Mouse (Mus musculus) midbrain, embryonic 13.5 days (tissue): ENCODE measurements around the gene Adgrl3. TPM values are rescaled to one million over a fixed set of nuclear protein-coding genes. Genes with fewer than 3 reads are reported as not detected.

ENCODE experiments used
- ATAC-seq: fragments of 200-750 bp; cut with Nextera tagmentation; 2 replicates; pipeline ENCODE4 v1.8.0; 2017; ENCODE audit warnings: mild to moderate bottlenecking, moderate TSS enrichment, moderate library complexity
- H3K27ac ChIP-seq: fragments of 300-500 bp; sonication (generic); 2 replicates; pipeline ENCODE4 v1.5.1; 2015; ENCODE audit warnings: inconsistent platforms, mild to moderate bottlenecking, moderate library complexity
- H3K27me3 ChIP-seq: fragments of 300-500 bp; sonication (generic); 2 replicates; pipeline ENCODE4 v1.6.1; 2015; ENCODE audit warnings: mild to moderate bottlenecking, inconsistent platforms
- H3K36me3 ChIP-seq: fragments of 300-500 bp; sonication (generic); 2 replicates; pipeline ENCODE4 v1.6.1; 2015; ENCODE audit warnings: mild to moderate bottlenecking, inconsistent platforms
- H3K4me1 ChIP-seq: fragments of 300-500 bp; sonication (generic); replicated peaks from 2 replicates; pipeline ENCODE4 v1.6.1; 2015; ENCODE audit warnings: inconsistent platforms
- H3K4me2 ChIP-seq: fragments of 300-500 bp; sonication (generic); replicated peaks from 2 replicates; pipeline ENCODE4 v1.6.1; 2015; ENCODE audit warnings: moderate library complexity, mild to moderate bottlenecking, inconsistent platforms
- H3K4me3 ChIP-seq: fragments of 300-500 bp; sonication (generic); replicated peaks from 2 replicates; pipeline ENCODE4 v1.5.1; 2015; ENCODE audit warnings: mild to moderate bottlenecking, inconsistent platforms
- H3K9ac ChIP-seq: fragments of 300-500 bp; sonication (generic); replicated peaks from 2 replicates; pipeline ENCODE4 v1.6.1; 2015; ENCODE audit warnings: mild to moderate bottlenecking, inconsistent platforms
- H3K9me3 ChIP-seq: fragments of 300-500 bp; sonication (generic); 2 replicates; pipeline ENCODE4 v1.6.1; 2016; ENCODE audit warnings: mild to moderate bottlenecking, inconsistent platforms
- WGBS: fragments of 180-500 bp; shearing (Covaris S2); methylation state at CpG from one replicate; pipeline ENCODE4 v1.1.7; 2015; 5-methylcytosine and 5-hydroxymethylcytosine counted together
- polyA plus RNA-seq: library from polyadenylated mRNA; unstranded; fragments of >200 nt; fragmentation: Nextera tagmentation; extraction: Ambion mirVana; gene quantifications from 2 replicates; pipeline ENCODE4 v1.2.1, GENCODE M21; 2015

Adgrl3 gene
- polyA plus RNA-seq, 1 experiment from 2014 or later, result 58.5 TPM

DNA sequence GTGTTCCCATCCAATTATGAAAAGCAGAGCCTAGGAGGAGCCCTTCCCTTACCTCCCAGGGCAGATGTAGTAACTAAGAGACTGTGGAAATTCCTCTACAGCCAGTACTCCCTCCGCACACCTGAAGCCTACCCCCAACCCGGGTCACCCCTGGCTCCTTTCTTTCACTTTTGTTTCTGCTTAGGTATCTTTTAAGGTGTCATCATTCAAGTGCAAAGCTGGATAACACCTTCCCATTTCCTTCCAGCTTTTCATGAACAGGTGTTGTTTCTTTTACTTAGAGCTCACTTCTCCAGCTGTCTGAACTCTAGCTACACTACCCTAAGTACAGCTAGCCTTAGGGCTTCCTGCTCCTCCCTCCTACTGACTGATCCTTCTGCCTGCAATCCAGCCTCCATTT is 634.0 kb downstream of the Adgrl3 start:
- ATAC-seq, result no peak
- H3K4me3 ChIP-seq, result no peak overlapping the region
- no peak overlapping the region for H3K4me2 ChIP-seq
- no peaks in the 10 kb centered on the region for H3K9me3 ChIP-seq
- H3K9ac ChIP-seq, result no peak overlapping the region
- H3K27me3 ChIP-seq, result no peaks in the 10 kb centered on the region
- no peak overlapping the region for H3K27ac ChIP-seq
- peaks cover 11% of the 10 kb centered on the region for H3K4me1 ChIP-seq
- H3K36me3 ChIP-seq, result no peaks in the 10 kb centered on the region
- 64% methylated on average over 2 of the region's 2 CpGs for WGBS

- Histone ChIP-seq H3K36me3 (peaks cover 2% of the 10 kb centered on the region; the same call in 1 of the 2 replicates), H3K4me3 (no peak overlapping the region), H3K4me1 (peaks cover 9% of the 10 kb centered on the region), H3K9me3 (no peaks in the 10 kb centered on the region), H3K4me2 (no peak overlapping the region), H3K9ac (no peak overlapping the region), H3K27me3 (no peaks in the 10 kb centered on the region), H3K27ac (peak overlapping the region; percentile 20; the same call in 1 of the 2 replicates)
- 19% methylated on average over 6 of the region's 6 CpGs for WGBS
- ATAC-seq, result peak; percentile 84
Measured at GRCm38 (mm10) chr5:81661611-81662390, 641.9 kb downstream of the Adgrl3 start.

GRCm38 (mm10) chr5:81671025-81671424 is 651.1 kb downstream of the Adgrl3 start:
- no peaks in the 10 kb centered on the region for H3K9me3 ChIP-seq
- H3K4me2 ChIP-seq, result no peak overlapping the region
- H3K27me3 ChIP-seq, result no peaks in the 10 kb centered on the region
- H3K4me1 ChIP-seq, result no peaks in the 10 kb centered on the region
- no peak for ATAC-seq
- no peak overlapping the region for H3K27ac ChIP-seq
- peaks cover 3% of the 10 kb centered on the region; the same call in 1 of the 2 replicates for H3K36me3 ChIP-seq
- H3K4me3 ChIP-seq, result no peak overlapping the region
- WGBS, result 66% methylated on average over 4 of the region's 4 CpGs
- H3K9ac ChIP-seq, result no peak overlapping the region

DNA sequence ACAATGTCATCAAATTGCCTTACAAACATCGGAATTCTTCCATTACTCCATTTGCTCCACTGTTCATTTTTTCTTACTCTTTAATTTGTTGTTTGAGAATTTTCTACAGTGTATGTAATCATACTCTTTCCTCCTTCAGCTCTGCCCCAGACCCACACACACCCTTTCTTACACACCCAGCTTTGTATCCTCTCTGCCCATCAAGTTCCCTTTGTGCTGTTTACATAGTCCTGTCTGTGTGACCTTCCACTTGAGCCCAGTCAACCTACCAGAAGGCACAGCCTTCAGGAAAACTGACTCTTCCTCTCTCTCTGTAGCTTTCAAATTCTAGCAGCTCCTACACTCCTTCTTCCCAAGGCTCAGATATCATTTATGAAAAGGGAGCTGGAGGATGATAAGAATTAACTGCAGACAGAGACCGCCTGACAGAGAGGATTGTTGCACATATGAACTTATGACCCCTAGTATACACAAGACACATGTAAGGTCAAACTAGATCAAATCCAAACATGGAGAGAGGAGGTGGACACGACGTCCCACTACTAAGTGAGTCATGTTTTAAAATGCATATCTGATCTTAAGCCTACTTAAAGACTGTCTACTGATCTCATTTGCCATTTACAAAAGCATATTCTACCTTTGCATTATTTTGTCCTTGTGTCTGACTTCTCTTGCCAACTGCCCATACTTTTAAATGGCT is 654.5 kb downstream of the Adgrl3 start:
- Histone ChIP-seq H3K4me2 (no peak overlapping the region), H3K9ac (no peak overlapping the region), H3K4me3 (no peak overlapping the region), H3K9me3 (no peaks in the 10 kb centered on the region), H3K27ac (no peak overlapping the region), H3K4me1 (no peaks in the 10 kb centered on the region), H3K27me3 (no peaks in the 10 kb centered on the region), H3K36me3 (no peaks in the 10 kb centered on the region)
- WGBS, result 86% methylated on average over 4 of the region's 4 CpGs
- no peak for ATAC-seq

DNA sequence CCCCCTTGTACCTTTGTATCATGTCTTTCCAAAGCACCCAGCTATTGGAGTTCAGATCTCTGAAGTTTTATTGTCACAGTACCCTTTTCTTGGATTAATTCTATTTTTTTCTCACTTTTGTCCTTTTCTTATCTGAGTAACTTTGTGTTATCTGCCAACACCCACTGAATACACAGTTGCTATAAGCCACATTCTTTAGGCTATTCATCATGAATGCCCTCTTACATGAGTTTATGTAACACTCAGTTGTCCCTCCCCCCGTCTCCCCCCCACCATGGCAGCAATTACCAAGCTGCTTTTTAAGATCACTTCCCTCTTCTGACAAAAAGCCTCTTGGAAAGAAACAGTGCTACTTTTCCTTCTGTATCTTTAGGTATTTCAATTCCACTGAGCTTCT is 655.0 kb downstream of the Adgrl3 start:
- 70% methylated on average over 1 of the region's 1 CpGs for WGBS
- H3K27me3 ChIP-seq, result no peaks in the 10 kb centered on the region
- H3K9ac ChIP-seq, result no peak overlapping the region
- H3K9me3 ChIP-seq, result no peaks in the 10 kb centered on the region
- no peak overlapping the region for H3K27ac ChIP-seq
- no peak overlapping the region for H3K4me2 ChIP-seq
- no peak overlapping the region for H3K4me3 ChIP-seq
- H3K4me1 ChIP-seq, result no peaks in the 10 kb centered on the region
- ATAC-seq, result no peak
- H3K36me3 ChIP-seq, result no peaks in the 10 kb centered on the region

DNA sequence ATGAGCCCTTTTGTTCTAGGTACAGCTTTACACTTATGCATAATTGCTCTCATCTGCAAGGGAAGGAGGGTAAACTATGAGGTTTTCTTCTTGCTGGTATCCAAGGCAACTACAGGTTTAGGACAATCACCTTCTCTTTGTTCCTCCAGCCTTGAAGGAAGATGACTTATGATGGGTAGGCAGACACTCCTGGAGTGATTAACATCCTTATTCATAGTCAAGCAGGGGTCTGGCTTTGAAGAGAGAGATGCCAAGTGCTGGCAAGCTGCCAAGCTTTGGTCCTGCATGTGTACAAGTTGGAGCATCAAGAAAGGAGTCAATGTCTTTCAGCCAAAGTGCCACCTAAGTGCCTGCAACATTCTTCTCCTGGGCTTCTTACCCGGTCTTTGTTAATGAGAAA is 657.0 kb downstream of the Adgrl3 start:
- Histone ChIP-seq H3K9ac (no peak overlapping the region), H3K4me1 (no peaks in the 10 kb centered on the region), H3K27me3 (no peaks in the 10 kb centered on the region), H3K4me2 (no peak overlapping the region), H3K9me3 (no peaks in the 10 kb centered on the region), H3K36me3 (no peaks in the 10 kb centered on the region), H3K4me3 (no peak overlapping the region), H3K27ac (no peak overlapping the region)
- WGBS, result 96% methylated on average over 1 of the region's 1 CpGs
- ATAC-seq, result no peak

DNA sequence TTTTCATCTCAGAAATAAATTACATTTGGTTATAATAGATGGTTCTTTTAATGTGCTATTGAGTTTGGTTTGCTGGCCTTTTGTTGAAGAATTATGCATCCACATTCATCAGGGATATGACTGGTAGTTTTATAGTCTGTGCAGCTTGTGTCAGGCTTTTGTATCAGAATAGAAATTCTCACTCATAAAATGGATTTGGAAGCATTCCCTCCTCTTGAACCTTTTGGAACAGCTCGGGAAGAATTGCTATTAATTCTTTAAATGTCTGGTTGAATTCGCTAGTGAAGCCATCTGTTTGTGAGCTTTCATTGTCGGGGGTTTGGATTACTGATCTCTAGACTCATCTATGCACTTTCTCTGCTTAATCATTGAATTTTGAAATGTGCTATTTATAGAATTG is 666.3 kb downstream of the Adgrl3 start:
- H3K36me3 ChIP-seq, result peaks cover 4% of the 10 kb centered on the region; the same call in 1 of the 2 replicates
- H3K4me1 ChIP-seq, result no peaks in the 10 kb centered on the region
- H3K9me3 ChIP-seq, result no peaks in the 10 kb centered on the region
- ATAC-seq, result no peak
- no peak overlapping the region for H3K4me2 ChIP-seq
- 81% methylated on average over 3 of the region's 3 CpGs for WGBS
- H3K4me3 ChIP-seq, result no peak overlapping the region
- H3K9ac ChIP-seq, result no peak overlapping the region
- no peaks in the 10 kb centered on the region for H3K27me3 ChIP-seq
- no peak overlapping the region for H3K27ac ChIP-seq

DNA sequence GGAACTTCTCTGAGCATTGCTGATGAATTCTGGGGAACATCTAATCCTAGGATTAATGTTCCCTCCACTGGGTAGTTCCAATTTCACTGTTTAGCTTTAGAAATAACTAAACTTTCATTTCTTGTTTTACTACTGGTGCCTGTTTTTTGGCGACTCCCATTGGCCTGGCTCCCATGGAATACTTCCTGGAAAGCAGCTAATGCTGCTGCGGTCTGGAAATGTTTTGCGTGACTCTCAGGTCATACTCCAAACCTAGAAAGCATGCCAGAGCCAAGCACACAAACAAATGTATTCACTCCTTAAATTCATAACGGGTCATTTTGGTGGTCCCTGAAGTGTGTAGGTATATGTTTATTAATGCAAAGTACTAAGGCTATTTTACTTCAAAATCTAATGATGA is 666.9 kb downstream of the Adgrl3 start:
- H3K27me3 ChIP-seq, result no peaks in the 10 kb centered on the region
- H3K36me3 ChIP-seq, result peaks cover 4% of the 10 kb centered on the region; the same call in 1 of the 2 replicates
- H3K9me3 ChIP-seq, result no peaks in the 10 kb centered on the region
- no peak overlapping the region for H3K4me3 ChIP-seq
- no peak overlapping the region for H3K9ac ChIP-seq
- no peak overlapping the region for H3K27ac ChIP-seq
- no peaks in the 10 kb centered on the region for H3K4me1 ChIP-seq
- ATAC-seq, result no peak
- H3K4me2 ChIP-seq, result no peak overlapping the region
- 95% methylated on average over 4 of the region's 4 CpGs for WGBS

DNA sequence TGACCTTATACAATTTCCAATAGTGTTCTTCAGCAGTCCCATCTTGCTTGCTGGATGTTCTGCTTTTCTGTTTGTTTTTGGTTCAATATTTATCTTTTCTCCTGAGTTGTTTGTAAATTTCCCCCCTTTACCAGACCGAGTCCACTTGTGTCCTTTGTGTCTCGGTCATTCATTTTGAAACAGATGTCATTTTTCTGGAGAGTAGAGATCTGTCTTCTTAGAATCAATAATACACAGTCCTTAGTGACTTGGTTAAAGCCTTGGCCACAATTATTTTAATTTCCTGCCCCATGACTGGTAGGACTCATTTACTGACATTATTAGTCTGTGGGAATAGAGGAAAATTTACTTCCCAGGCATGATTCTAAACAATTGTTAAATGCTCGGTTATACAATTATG is 709.7 kb downstream of the Adgrl3 start:
- no peak for ATAC-seq

DNA sequence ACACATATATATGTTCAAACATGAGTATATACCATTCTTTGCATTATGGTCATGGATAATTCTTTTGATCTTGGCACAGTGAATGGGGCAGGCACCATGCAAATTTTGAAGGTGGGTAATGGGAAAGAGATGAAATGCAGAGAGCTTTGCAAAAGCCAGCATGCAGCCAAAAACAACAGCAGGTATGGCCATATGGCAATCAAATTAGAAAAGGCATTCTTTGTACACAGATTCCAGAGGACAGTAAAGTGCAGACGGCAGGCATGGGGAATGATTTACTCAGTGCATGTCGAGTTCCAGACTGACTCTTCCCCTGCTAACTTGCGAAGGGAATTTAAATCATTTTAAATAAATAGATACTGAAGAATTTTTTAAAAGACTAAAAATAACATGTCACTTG is 716.1 kb downstream of the Adgrl3 start:
- no peak overlapping the region for H3K9ac ChIP-seq
- H3K4me1 ChIP-seq, result 0 out of 2 replicates have a peak, but pooled peaks cover 3% of the 10 kb centered on the region
- no peak overlapping the region for H3K4me3 ChIP-seq
- H3K27me3 ChIP-seq, result no peaks in the 10 kb centered on the region
- WGBS, result 73% methylated on average over 3 of the region's 3 CpGs
- H3K9me3 ChIP-seq, result no peaks in the 10 kb centered on the region
- no peak overlapping the region for H3K27ac ChIP-seq
- H3K4me2 ChIP-seq, result no peak overlapping the region
- ATAC-seq, result no peak
- no peaks in the 10 kb centered on the region for H3K36me3 ChIP-seq

More for the DNA sequence above, 709.7 kb downstream of the Adgrl3 start:
- Histone ChIP-seq H3K4me3 (no peak overlapping the region), H3K4me1 (peaks cover 6% of the 10 kb centered on the region), H3K27ac (no peak overlapping the region), H3K9ac (no peak overlapping the region), H3K27me3 (no peaks in the 10 kb centered on the region), H3K36me3 (peaks cover 12% of the 10 kb centered on the region), H3K9me3 (no peaks in the 10 kb centered on the region), H3K4me2 (no peak overlapping the region)
- WGBS, result 49% methylated on average over 3 of the region's 3 CpGs

GRCm38 (mm10) chr5:81738286-81739032 is 718.5 kb downstream of the Adgrl3 start:
- H3K4me2 ChIP-seq, result no peak overlapping the region
- no peak overlapping the region for H3K9ac ChIP-seq
- H3K9me3 ChIP-seq, result no peaks in the 10 kb centered on the region
- ATAC-seq, result peak; percentile 67
- no peak overlapping the region for H3K4me3 ChIP-seq
- no peaks in the 10 kb centered on the region for H3K36me3 ChIP-seq
- no peaks in the 10 kb centered on the region for H3K27me3 ChIP-seq
- H3K4me1 ChIP-seq, result 0 out of 2 replicates have a peak, but pooled peaks cover 3% of the 10 kb centered on the region
- H3K27ac ChIP-seq, result peak overlapping the region; percentile 32
- 50% methylated on average over 3 of the region's 3 CpGs for WGBS

GRCm38 (mm10) chr5:81752426-81752825 is 732.5 kb downstream of the Adgrl3 start:
- Histone ChIP-seq H3K9me3 (no peaks in the 10 kb centered on the region), H3K4me3 (no peak overlapping the region), H3K36me3 (no peaks in the 10 kb centered on the region), H3K4me2 (no peak overlapping the region), H3K4me1 (no peaks in the 10 kb centered on the region), H3K27me3 (no peaks in the 10 kb centered on the region), H3K27ac (no peak overlapping the region), H3K9ac (no peak overlapping the region)
- no peak for ATAC-seq
- 66% methylated on average over 3 of the region's 3 CpGs for WGBS
